Mouse (Mus musculus) MEL (cell line): ENCODE measurements around the gene Metap2. TPM values are rescaled to one million over a fixed set of nuclear protein-coding genes. Genes with fewer than 3 reads are reported as not detected.

Experiments used
- DNase-seq: peaks from one replicate; pipeline ENCODE4 v3.0.0; 2011; ENCODE audit warnings: low read depth, low spot score
- H3K27ac ChIP-seq: 2 replicates; pipeline ENCODE4 v1.5.1; 2012; ENCODE audit warnings: low read depth, mild to moderate bottlenecking, control low read depth, low read length, moderate library complexity; ENCODE audit not compliant: control insufficient read depth
- H3K27me3 ChIP-seq, 2 experiments: fragments of 150-350 bp in 1 of 2; sonication (generic) in 1 of 2; 2 replicates each; pipeline ENCODE4 v1.6.1; 2012; ENCODE audit warnings: low read length in 2 of 2, mild to moderate bottlenecking in 2 of 2, improper control_type of control experiment in 1 of 2, moderate library complexity in 1 of 2; ENCODE audit not compliant: insufficient read depth in 2 of 2, control insufficient read depth in 1 of 2
- H3K36me3 ChIP-seq, 2 experiments: 2 replicates each; pipeline ENCODE4 v1.6.1; 2012 to 2014; ENCODE audit warnings: low read length in 2 of 2, improper control_type of control experiment in 1 of 2, inconsistent platforms in 1 of 2, mild to moderate bottlenecking in 1 of 2; ENCODE audit not compliant: insufficient read depth in 2 of 2, control insufficient read depth in 1 of 2
- H3K4me1 ChIP-seq, 2 experiments: fragments of 150-350 bp in 1 of 2; sonication (generic) in 1 of 2; 2 replicates each; pipeline ENCODE4 v1.6.1; 2012; ENCODE audit warnings: low read length in 2 of 2, improper control_type of control experiment in 1 of 2, mild to moderate bottlenecking in 1 of 2; ENCODE audit not compliant: insufficient read depth in 2 of 2, control insufficient read depth in 1 of 2
- H3K4me3 ChIP-seq, 2 experiments: fragments of 150-350 bp in 1 of 2; sonication (generic) in 1 of 2; 2 replicates each; pipeline ENCODE4 v1.5.1; 2012; ENCODE audit warnings: low read depth in 2 of 2, low read length in 2 of 2, mild to moderate bottlenecking in 2 of 2, moderate library complexity in 2 of 2, control low read depth in 1 of 2, improper control_type of control experiment in 1 of 2; ENCODE audit not compliant: control insufficient read depth in 1 of 2, insufficient read depth in 1 of 2
- H3K79me2 ChIP-seq: 2 replicates; pipeline ENCODE4 v1.6.1; 2012; ENCODE audit warnings: mild to moderate bottlenecking, low read length, moderate library complexity; ENCODE audit not compliant: control insufficient read depth, poor library complexity, insufficient read depth
- H3K9ac ChIP-seq: 2 replicates; pipeline ENCODE4 v1.6.1; 2012; ENCODE audit warnings: low read depth, mild to moderate bottlenecking, control low read depth, low read length, moderate library complexity; ENCODE audit not compliant: control insufficient read depth, poor library complexity, severe bottlenecking
- H3K9me3 ChIP-seq: fragments of 150-350 bp; sonication (generic); replicated peaks from 2 replicates; pipeline ENCODE4 v1.6.1; 2012; ENCODE audit warnings: mild to moderate bottlenecking, low read length, improper control_type of control experiment, moderate library complexity; ENCODE audit not compliant: insufficient read depth
- CTCF ChIP-seq, 3 experiments: IDR thresholded peaks in 2 of 3; conservative IDR thresholded peaks in 1 of 3; 2 replicates each; pipeline ENCODE4 v1.5.1; 2011 to 2012; ENCODE audit warnings: low read length in 3 of 3, low read depth in 2 of 3, mild to moderate bottlenecking in 2 of 3, improper control_type of control experiment in 1 of 3, inconsistent platforms in 1 of 3, mixed read lengths in 1 of 3, moderate library complexity in 1 of 3; ENCODE audit not compliant: control insufficient read depth in 1 of 3, insufficient read depth in 1 of 3, poor library complexity in 1 of 3, severe bottlenecking in 1 of 3
- ELF1 ChIP-seq: IDR thresholded peaks from 2 replicates; pipeline ENCODE4 v1.6.1; 2014; ENCODE audit warnings: low read depth, mild to moderate bottlenecking, inconsistent platforms, low read length, improper control_type of control experiment, moderate library complexity
- EP300 ChIP-seq, 2 experiments: IDR thresholded peaks; 2 replicates each; pipeline ENCODE4 v1.6.1; 2011; ENCODE audit warnings: improper control_type of control experiment in 2 of 2, low read length in 2 of 2, low read depth in 1 of 2, mild to moderate bottlenecking in 1 of 2
- JUND ChIP-seq: IDR thresholded peaks from 2 replicates; pipeline ENCODE4 v1.6.1; 2011; ENCODE audit warnings: low read depth, mild to moderate bottlenecking, improper control_type of control experiment, low read length
- KAT2A ChIP-seq: conservative IDR thresholded peaks from 2 replicates; pipeline ENCODE4 v1.6.1; 2012; ENCODE audit warnings: low read depth, low read length, improper control_type of control experiment, inconsistent platforms
- MXI1 ChIP-seq: IDR thresholded peaks from 2 replicates; pipeline ENCODE4 v1.6.1; 2011; ENCODE audit warnings: mild to moderate bottlenecking, low read depth, low read length, improper control_type of control experiment
- MYB ChIP-seq: IDR thresholded peaks from 2 replicates; pipeline ENCODE4 v1.6.1; 2011; ENCODE audit warnings: mild to moderate bottlenecking, low read depth, low read length, improper control_type of control experiment
- MYC ChIP-seq: IDR thresholded peaks from 2 replicates; pipeline ENCODE4 v1.6.1; 2011; ENCODE audit warnings: low read depth, mild to moderate bottlenecking, low read length, improper control_type of control experiment, moderate library complexity
- POLR2A ChIP-seq, 2 experiments: IDR thresholded peaks; 2 replicates each; pipeline ENCODE4 v1.6.1; 2011 to 2012; ENCODE audit warnings: low read length in 2 of 2, mild to moderate bottlenecking in 2 of 2, control low read depth in 1 of 2, improper control_type of control experiment in 1 of 2, low read depth in 1 of 2, moderate library complexity in 1 of 2; ENCODE audit not compliant: control insufficient read depth in 1 of 2, insufficient read depth in 1 of 2, poor library complexity in 1 of 2
- RAD21 ChIP-seq: IDR thresholded peaks from 2 replicates; pipeline ENCODE4 v1.6.1; 2011; ENCODE audit warnings: mild to moderate bottlenecking, low read depth, low read length, improper control_type of control experiment
- SMC3 ChIP-seq: IDR thresholded peaks from 2 replicates; pipeline ENCODE4 v1.6.1; 2011; ENCODE audit warnings: low read depth, low read length, improper control_type of control experiment
- USF1 ChIP-seq: IDR thresholded peaks from 2 replicates; pipeline ENCODE4 v1.6.1; 2014; ENCODE audit warnings: low read depth, mild to moderate bottlenecking, inconsistent platforms, low read length, improper control_type of control experiment, moderate library complexity
- ZC3H11A ChIP-seq: IDR thresholded peaks from 2 replicates; pipeline ENCODE4 v1.6.1; 2012; ENCODE audit warnings: low read depth, mild to moderate bottlenecking, inconsistent platforms, low read length, improper control_type of control experiment
- ZKSCAN1 ChIP-seq: IDR thresholded peaks from 2 replicates; pipeline ENCODE4 v1.6.1; 2012; ENCODE audit warnings: low read depth, mild to moderate bottlenecking, inconsistent platforms, low read length, improper control_type of control experiment, moderate library complexity
- polyA plus RNA-seq, 2 experiments: library from polyadenylated mRNA; stranded (reverse) in 1 of 2; unstranded in 1 of 2; fragments of >175 nt in 1 of 2; fragments of >200 nt in 1 of 2; gene quantifications; 2 replicates each; pipeline versions ENCODE4 v1.2.1 to v1.2.4; 2012; ENCODE audit warnings: low replicate concordance in 2 of 2, low read depth in 1 of 2; ENCODE audit not compliant: insufficient read length in 2 of 2, insufficient read depth in 1 of 2, missing spikeins in 1 of 2
- total RNA-seq: library from RNA; depleted of rRNA; stranded (reverse); fragments of 300-350 nt; gene quantifications from 2 replicates; pipeline ENCODE4 v1.2.3, GENCODE M21; 2012; rRNA removed

Gene Metap2
- total RNA-seq: 326 and 387 TPM in 2 replicates
- 1,000 to 10,000 TPM in 1 of 2 experiments, 100 to 1,000 TPM in 1; 921 to 2,567 TPM for polyA plus RNA-seq

DNA sequence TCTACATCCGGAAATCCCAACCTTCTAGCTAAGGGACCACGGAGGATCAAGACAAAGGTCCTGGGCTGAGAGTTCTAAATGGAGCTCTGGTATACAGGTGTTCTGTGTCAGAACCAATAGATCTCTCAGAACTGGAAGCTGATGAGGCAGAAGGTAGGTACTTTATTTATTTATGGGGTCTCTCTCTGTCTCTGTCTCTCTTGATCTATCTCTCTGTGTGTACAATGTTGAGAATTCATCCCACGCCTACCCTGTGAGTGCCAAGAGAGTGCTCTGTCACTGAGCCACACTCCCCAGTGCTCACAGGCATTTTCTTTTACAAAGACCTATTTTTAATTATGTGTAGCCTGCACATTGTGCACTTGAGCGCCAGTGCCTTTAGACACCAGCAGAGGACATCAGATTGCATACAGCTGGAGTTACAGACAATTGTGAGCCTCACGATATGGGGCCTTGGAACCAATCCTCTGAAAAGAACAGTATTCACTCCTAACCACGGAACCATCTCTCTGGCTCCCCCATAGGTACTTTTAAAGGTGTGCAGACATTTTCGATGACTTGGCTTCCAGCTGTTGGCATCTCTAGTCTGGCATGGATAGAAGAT, at the start of gene Metap2:
Gene Metap2 (minus strand): TSS at position 51 of the 604 bp plus-strand sequence.
- Histone ChIP-seq H3K27ac (no peak within 1 kb of the TSS), H3K9ac (no peak within 1 kb of the TSS), H3K79me2 (no peaks in the 10 kb centered on the region), H3K4me1 (peaks cover 4 to 20% of the 10 kb centered on the region in 2 experiments; a peak in 3 of 4 replicates), H3K36me3 (peaks cover 0 to 12% of the 10 kb centered on the region in 2 experiments; a peak in 2 of 4 replicates), H3K4me3 (no peak within 1 kb of the TSS), H3K9me3 (no peaks in the 10 kb centered on the region), H3K27me3 (no peaks in the 10 kb centered on the region)
- no peak for DNase-seq
- no peak for TF ChIP-seq EP300 (IDR thresholded peaks at IDR 0.05; ENCODE audit: low read depth in 1 of 2, low read length in 2 of 2)
- TF ChIP-seq USF1: no peak
- TF ChIP-seq MYC: no peak
- TF ChIP-seq ZKSCAN1: no peak
- no peak for TF ChIP-seq JUND
- no peak for TF ChIP-seq POLR2A (IDR thresholded peaks at IDR 0.05; ENCODE audit: control insufficient read depth in 1 of 2, insufficient read depth in 1 of 2, low read depth in 1 of 2, low read length in 2 of 2, poor library complexity in 1 of 2)
- no peak for TF ChIP-seq ZC3H11A
- no peak for TF ChIP-seq MYB
- no peak for TF ChIP-seq ELF1
- TF ChIP-seq SMC3: no peak

DNA sequence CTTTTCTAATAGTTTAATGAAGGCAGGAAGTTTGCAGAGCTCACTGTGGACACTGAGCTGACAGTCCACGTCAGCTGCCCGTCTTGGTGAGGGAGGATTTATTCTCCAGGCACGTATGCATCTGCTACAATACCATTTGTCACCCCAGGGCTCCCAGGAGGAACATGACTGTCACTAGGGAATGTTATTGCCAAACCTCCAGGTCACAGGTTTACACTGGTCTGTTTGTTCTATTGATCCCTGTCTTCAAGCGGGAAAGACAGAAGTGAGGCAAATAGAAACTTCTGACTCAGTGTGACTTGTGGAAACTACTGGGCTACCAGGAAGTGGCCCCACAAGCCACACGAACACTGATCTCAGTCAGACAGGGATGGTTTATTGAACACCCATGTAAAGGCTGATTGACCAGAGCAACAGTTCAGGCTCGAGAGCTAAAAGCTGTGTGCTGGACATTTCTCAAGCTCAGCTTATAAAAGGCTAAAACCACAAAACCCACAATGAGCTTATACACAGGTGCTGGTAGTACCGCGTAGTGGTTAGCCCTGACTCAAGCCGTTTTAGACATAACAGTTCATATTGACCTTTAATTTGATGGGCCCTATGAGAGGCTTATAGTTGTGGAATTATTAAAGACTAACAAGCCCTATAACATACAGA, 49.1 kb upstream of the Metap2 start:
- Histone ChIP-seq H3K27ac (no peak overlapping the region), H3K4me1 (peaks cover 0 to 2% of the 10 kb centered on the region in 2 experiments; a peak in 1 of 4 replicates), H3K9me3 (no peaks in the 10 kb centered on the region), H3K36me3 (peaks cover 0 to 3% of the 10 kb centered on the region in 2 experiments; a peak in 1 of 4 replicates), H3K4me3 (no peak overlapping the region), H3K27me3 (no peaks in the 10 kb centered on the region), H3K79me2 (no peaks in the 10 kb centered on the region), H3K9ac (no peak overlapping the region)
- no peak for DNase-seq
- TF ChIP-seq KAT2A: no peak
- TF ChIP-seq JUND: no peak
- no peak for TF ChIP-seq CTCF (IDR thresholded peaks at IDR 0.05 in 2 of 3, conservative IDR thresholded peaks at IDR 0.05 in 1 of 3; ENCODE audit: control insufficient read depth in 1 of 3, insufficient read depth in 1 of 3, low read depth in 2 of 3, low read length in 3 of 3, poor library complexity in 1 of 3, severe bottlenecking in 1 of 3)

GRCm38 (mm10) chr10:93945364-93945763, 48.5 kb upstream of the Metap2 start:
- peak; percentile 10 for DNase-seq
- TF ChIP-seq MXI1 (no peak), CTCF (IDR thresholded peaks at IDR 0.05 in 2 of 3, conservative IDR thresholded peaks at IDR 0.05 in 1 of 3; ENCODE audit: control insufficient read depth in 1 of 3, insufficient read depth in 1 of 3, low read depth in 2 of 3, low read length in 3 of 3, poor library complexity in 1 of 3, severe bottlenecking in 1 of 3) (peak in 2 of 3 experiments; percentile 36 to 38; a peak in 3 of 6 replicates), RAD21 (peak; percentile 45), SMC3 (peak; percentile 48)
- Histone ChIP-seq H3K4me1 (peaks cover 0 to 2% of the 10 kb centered on the region in 2 experiments; a peak in 1 of 4 replicates), H3K79me2 (no peaks in the 10 kb centered on the region), H3K9ac (no peak overlapping the region), H3K4me3 (no peak overlapping the region), H3K9me3 (no peaks in the 10 kb centered on the region), H3K27me3 (no peaks in the 10 kb centered on the region), H3K27ac (no peak overlapping the region), H3K36me3 (peaks cover 0 to 3% of the 10 kb centered on the region in 2 experiments; a peak in 1 of 4 replicates)
